Mouse (Mus musculus) liver, embryonic 16.5 days (tissue): ENCODE results near the gene Actr6. TPM values are rescaled to one million over a fixed set of nuclear protein-coding genes. Genes with fewer than 3 reads are reported as not detected.
"Not testable (repeated sequence)": the region's sequence is repeated elsewhere in the genome, so short reads cannot be mapped to it uniquely, and the experiment has no call there.

Experiments used
- ATAC-seq: fragments of 200-750 bp; cut with Nextera tagmentation; 2 replicates; pipeline ENCODE4 v1.8.0; 2017; ENCODE audit warnings: low read depth, mild to moderate bottlenecking, moderate number of reproducible peaks, moderate library complexity
- H3K27ac ChIP-seq: fragments of 300-500 bp; sonication (generic); 2 replicates; pipeline ENCODE4 v1.5.1; 2014; ENCODE audit warnings: mild to moderate bottlenecking, low read length
- H3K27me3 ChIP-seq: fragments of 300-500 bp; sonication (generic); 2 replicates; pipeline ENCODE4 v1.6.1; 2014; ENCODE audit warnings: low read depth, low read length, mixed read lengths; ENCODE audit not compliant: control insufficient read depth, insufficient read depth
- H3K36me3 ChIP-seq: fragments of 300-500 bp; sonication (generic); 2 replicates; pipeline ENCODE4 v1.6.1; 2014; ENCODE audit warnings: mild to moderate bottlenecking; ENCODE audit not compliant: control insufficient read depth, insufficient read depth
- H3K4me1 ChIP-seq: fragments of 300-500 bp; sonication (generic); 2 replicates; pipeline ENCODE4 v1.6.1; 2014; ENCODE audit warnings: low read depth, low read length, mixed read lengths; ENCODE audit not compliant: control insufficient read depth
- H3K4me2 ChIP-seq: fragments of 300-500 bp; sonication (generic); 2 replicates; pipeline ENCODE4 v1.6.1; 2014; ENCODE audit warnings: low read depth, low read length, mixed read lengths
- H3K4me3 ChIP-seq: fragments of 300-500 bp; sonication (generic); 2 replicates; pipeline ENCODE4 v1.5.1; 2014; ENCODE audit warnings: low read depth, mild to moderate bottlenecking, low read length
- H3K9ac ChIP-seq: fragments of 300-500 bp; sonication (generic); 2 replicates; pipeline ENCODE4 v1.6.1; 2014; ENCODE audit warnings: low read depth, low read length
- H3K9me3 ChIP-seq: fragments of 300-500 bp; sonication (generic); replicated peaks from 2 replicates; pipeline ENCODE4 v1.6.1; 2016; ENCODE audit warnings: low read length; ENCODE audit not compliant: control insufficient read depth
- WGBS: fragments of 180-500 bp; shearing (Covaris S2); extraction: QIAGEN DNeasy Blood & Tissue Kit; methylation state at CpG from one replicate; pipeline ENCODE4 v1.1.7; 2014; ENCODE audit not compliant: insufficient replicate concordance; 5-methylcytosine and 5-hydroxymethylcytosine counted together
- polyA plus RNA-seq: library from polyadenylated mRNA; unstranded; fragments of >200 nt; fragmentation: Nextera tagmentation; extraction: Ambion mirVana; gene quantifications from 2 replicates; pipeline ENCODE4 v1.2.1, GENCODE M21; 2015

Actr6 gene
- polyA plus RNA-seq, 1 experiment from 2014 or later: 12.0 TPM

DNA sequence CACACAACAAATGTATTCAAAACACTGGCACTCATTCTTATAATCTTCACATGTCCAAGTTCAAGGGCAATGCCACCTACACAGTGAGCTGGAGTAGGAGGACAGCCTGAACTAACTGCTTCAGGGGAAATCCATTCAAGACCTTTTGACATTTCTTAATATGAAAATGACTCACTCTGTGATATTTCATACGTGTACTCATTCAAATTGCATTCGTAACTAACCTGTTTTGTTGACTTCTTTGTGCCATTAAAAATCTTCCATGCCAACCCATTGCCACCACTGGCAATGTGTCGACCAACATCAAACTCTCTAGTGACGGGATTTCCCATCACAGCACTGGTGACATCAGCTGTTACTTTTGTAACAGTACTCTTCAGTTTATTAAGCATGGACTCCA, 54.0 kb downstream of the Actr6 start:
- H3K9me3 ChIP-seq: no peaks in the 10 kb centered on the region
- no peak overlapping the region for H3K27ac ChIP-seq
- H3K4me3 ChIP-seq: no peak overlapping the region
- no peak overlapping the region for H3K4me2 ChIP-seq
- no peak overlapping the region for H3K9ac ChIP-seq
- WGBS: 83% methylated on average over 4 of the region's 4 CpGs
- ATAC-seq: no peak
- peaks cover 9% of the 10 kb centered on the region for H3K4me1 ChIP-seq
- H3K36me3 ChIP-seq: no peaks in the 10 kb centered on the region
- no peaks in the 10 kb centered on the region for H3K27me3 ChIP-seq

DNA sequence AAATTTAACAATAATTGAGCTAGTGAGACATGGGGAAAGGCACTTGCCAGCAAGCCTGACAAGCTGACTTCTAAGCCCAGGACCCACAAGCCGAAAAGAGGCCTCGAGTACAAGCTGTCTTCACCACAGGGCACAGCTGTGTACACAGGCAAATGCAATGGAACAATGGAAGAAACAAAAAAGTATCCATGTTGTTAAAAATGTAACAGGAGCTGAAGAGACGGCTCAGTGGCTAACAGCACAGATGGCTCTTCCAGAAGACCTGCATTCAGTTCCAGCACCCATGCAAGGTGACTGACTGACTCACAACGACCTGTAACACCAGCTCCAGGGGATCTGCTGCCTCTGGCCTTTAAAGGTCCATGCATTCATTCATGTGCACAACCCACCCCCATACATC, 55.5 kb downstream of the Actr6 start:
- H3K4me3 ChIP-seq: no peak overlapping the region
- peaks cover 3% of the 10 kb centered on the region for H3K4me1 ChIP-seq
- H3K9ac ChIP-seq: no peak overlapping the region
- no peaks in the 10 kb centered on the region for H3K36me3 ChIP-seq
- no peak overlapping the region for H3K4me2 ChIP-seq
- no peak overlapping the region for H3K27ac ChIP-seq
- no peaks in the 10 kb centered on the region for H3K27me3 ChIP-seq
- H3K9me3 ChIP-seq: no peaks in the 10 kb centered on the region
- ATAC-seq: no peak
- 73% methylated on average over 4 of the region's 4 CpGs for WGBS

DNA sequence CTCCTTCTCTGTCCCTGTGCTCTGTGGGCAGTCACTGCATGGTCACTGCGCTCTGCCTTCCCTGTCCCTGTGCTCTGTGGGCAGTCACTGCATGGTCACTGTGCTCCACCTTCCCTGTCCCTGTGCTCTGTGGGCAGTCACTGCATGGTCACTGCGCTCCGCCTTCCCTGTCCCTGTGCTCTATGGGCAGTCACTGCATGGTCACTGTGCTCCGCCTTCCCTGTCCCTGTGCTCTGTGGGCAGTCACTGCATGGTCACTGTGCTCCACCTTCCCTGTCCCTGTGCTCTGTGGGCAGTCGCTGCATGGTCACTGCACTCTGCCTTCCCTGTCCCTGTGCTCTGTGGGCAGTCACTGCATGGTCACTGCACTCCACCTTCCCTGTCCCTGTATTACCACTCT, 61.7 kb downstream of the Actr6 start:
- WGBS: 80% methylated on average over 5 of the region's 5 CpGs
- not testable (repeated sequence) for H3K9ac ChIP-seq, H3K4me1 ChIP-seq, H3K27me3 ChIP-seq, ATAC-seq, H3K4me3 ChIP-seq, H3K27ac ChIP-seq, H3K9me3 ChIP-seq, H3K4me2 ChIP-seq, H3K36me3 ChIP-seq

DNA sequence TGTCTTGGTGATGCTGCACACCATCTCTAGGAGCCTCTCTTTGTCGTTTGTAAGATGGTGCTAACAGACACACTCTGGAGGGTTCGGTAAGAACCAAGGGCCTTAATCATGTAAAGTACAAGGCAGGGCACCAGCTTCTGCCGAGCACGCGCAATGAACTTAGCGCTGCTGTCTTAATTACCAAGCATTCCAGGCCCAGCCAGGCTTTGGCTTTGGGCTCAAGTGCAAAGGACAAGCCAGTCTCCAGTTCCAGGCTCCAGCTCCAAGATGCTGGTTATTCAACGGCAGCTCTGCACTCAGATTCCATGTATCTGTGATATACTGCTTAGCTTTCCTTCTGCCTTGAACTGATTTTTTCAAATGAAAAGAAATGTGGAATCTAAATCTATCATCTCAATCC, 64.5 kb downstream of the Actr6 start:
- 85% methylated on average over 7 of the region's 7 CpGs for WGBS
- Histone ChIP-seq H3K4me3 (no peak overlapping the region), H3K27ac (no peak overlapping the region), H3K9me3 (no peaks in the 10 kb centered on the region), H3K4me2 (no peak overlapping the region), H3K4me1 (no peaks in the 10 kb centered on the region), H3K36me3 (no peaks in the 10 kb centered on the region; the same call in 1 of the 2 replicates), H3K27me3 (no peaks in the 10 kb centered on the region), H3K9ac (no peak overlapping the region)
- no peak for ATAC-seq

DNA sequence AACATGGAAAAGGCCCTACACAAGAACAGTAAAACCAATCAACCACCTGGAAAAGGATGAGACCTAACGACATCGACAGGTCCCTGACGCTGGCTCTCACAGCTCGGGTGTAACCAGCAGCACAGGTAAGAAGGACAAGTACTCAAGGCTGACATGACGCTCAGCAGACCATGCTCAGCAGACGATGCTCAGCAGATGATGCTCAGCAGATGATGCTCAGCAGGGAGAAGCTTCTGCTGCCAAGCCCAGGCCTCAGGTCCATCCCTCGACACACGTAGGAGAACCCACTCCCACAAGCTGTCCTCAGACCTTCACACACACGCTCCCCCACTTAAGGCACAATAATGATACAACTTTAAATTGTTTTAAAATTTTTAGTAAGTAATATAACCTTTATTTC, 66.4 kb downstream of the Actr6 start:
- no peaks in the 10 kb centered on the region; the same call in 1 of the 2 replicates for H3K36me3 ChIP-seq
- no peak overlapping the region for H3K27ac ChIP-seq
- no peak overlapping the region for H3K4me3 ChIP-seq
- H3K9me3 ChIP-seq: no peaks in the 10 kb centered on the region
- H3K4me2 ChIP-seq: no peak overlapping the region
- no peak for ATAC-seq
- no peak overlapping the region for H3K9ac ChIP-seq
- H3K27me3 ChIP-seq: no peaks in the 10 kb centered on the region
- no peaks in the 10 kb centered on the region for H3K4me1 ChIP-seq
- 85% methylated on average over 9 of the region's 9 CpGs for WGBS

DNA sequence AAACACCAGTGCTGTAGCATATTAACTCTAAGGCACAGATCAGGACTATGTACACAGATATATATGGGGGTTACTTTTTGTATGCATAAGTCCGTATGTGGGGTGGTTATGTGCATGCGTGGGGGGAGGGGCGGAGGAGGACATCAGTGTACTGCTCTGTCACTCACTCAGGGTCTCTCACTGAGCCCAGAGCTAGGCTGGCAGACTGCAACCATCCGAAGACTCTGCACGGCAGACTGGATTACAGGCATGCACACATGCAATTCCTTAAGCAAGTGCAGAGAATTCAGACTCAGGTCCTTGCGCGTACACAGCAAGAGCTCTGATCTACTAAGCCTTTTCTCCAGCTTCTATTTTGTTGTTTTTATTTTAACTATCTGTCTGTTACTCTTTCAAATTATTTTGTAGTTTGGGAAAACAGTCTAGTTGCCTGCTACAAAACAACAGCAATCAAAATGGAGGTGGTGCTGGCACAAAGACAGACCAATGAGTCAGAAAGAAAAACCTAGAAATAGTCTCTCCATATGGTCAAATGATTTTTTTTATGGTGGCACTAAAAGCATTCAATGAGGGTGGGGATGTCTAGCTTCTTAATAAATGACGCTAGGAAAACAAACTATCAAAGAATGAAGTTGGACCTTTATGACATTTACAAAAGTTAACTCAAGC, 67.0 kb downstream of the Actr6 start:
- no peak overlapping the region for H3K9ac ChIP-seq
- H3K9me3 ChIP-seq: no peaks in the 10 kb centered on the region
- no peaks in the 10 kb centered on the region for H3K4me1 ChIP-seq
- H3K4me2 ChIP-seq: no peak overlapping the region
- ATAC-seq: no peak
- no peaks in the 10 kb centered on the region; the same call in none of the 2 replicates for H3K36me3 ChIP-seq
- H3K27ac ChIP-seq: no peak overlapping the region
- H3K4me3 ChIP-seq: no peak overlapping the region
- 90% methylated on average over 8 of the region's 8 CpGs for WGBS
- no peaks in the 10 kb centered on the region for H3K27me3 ChIP-seq

Other genes starting within 250 kb of the Actr6 start
- 7.4 and 8.4 TPM in 2 replicates for gene Nr1h4, start 198.7 kb downstream of the Actr6 start, polyA plus RNA-seq
- gene Slc17a8, start 111.0 kb downstream of the Actr6 start, polyA plus RNA-seq: 0.06 TPM in 1 of 2 replicates, not detected in the other
- gene Scyl2, start 46.0 kb downstream of the Actr6 start, polyA plus RNA-seq: 2.9 and 3.2 TPM in 2 replicates
- 12.6 and 13.7 TPM in 2 replicates for gene Uhrf1bp1l, start 12.7 kb upstream of the Actr6 start, polyA plus RNA-seq
- gene Anks1b, start 141.2 kb upstream of the Actr6 start, polyA plus RNA-seq: not detected in 2 replicates